Mouse (Mus musculus): ENCODE measurements at regions not wholly inside any gene's neighbourhood (a gene's known extent, or its start where the extent isn't known, plus 50 kb on each side); places are given as distances from the start of the nearest gene placed in this dataset.

- DNase-seq: no peak
Measured at GRCm38 (mm10) chr6:144875862-144876261, 94.1 kb upstream of the Sox5 start.

- DNase-seq: no peak
Measured at GRCm38 (mm10) chr6:144874251-144874650, 92.5 kb upstream of the Sox5 start.

- no peak for DNase-seq
Measured at GRCm38 (mm10) chr6:144870949-144871348, 89.2 kb upstream of the Sox5 start.

- DNase-seq: no peak
Measured at GRCm38 (mm10) chr6:144867333-144867732, 85.6 kb upstream of the Sox5 start.

- DNase-seq: no peak
Measured at GRCm38 (mm10) chr6:144864026-144864425, 82.2 kb upstream of the Sox5 start.

GRCm38 (mm10) chr6:144863430-144863994 lies 81.7 kb upstream of the Sox5 start:
- no peak for DNase-seq

- no peak for DNase-seq
Measured at GRCm38 (mm10) chr6:144841510-144841909, 59.7 kb upstream of the Sox5 start.

- no peak for DNase-seq
Measured at GRCm38 (mm10) chr6:144839383-144839782, 57.6 kb upstream of the Sox5 start.

GRCm38 (mm10) chr6:144834323-144835183 lies 52.8 kb upstream of the Sox5 start:
- DNase-seq: no peak

Measured in thymus, postnatal 4 days (tissue).